Mouse (Mus musculus): ENCODE measurements around the gene Lta. TPM values are rescaled to one million over a fixed set of nuclear protein-coding genes. Genes with fewer than 3 reads are reported as not detected.

Lta gene
- polyA plus RNA-seq, 1 experiment from 2014 or later = not detected

GRCm38 (mm10) chr17:35180093-35180492 lies 25.1 kb downstream of the Lta start:
- Histone ChIP-seq H3K9me3 (ENCODE audit: control insufficient read depth, low read length) (no peaks in the 10 kb centered on the region), H3K27ac (ENCODE audit: low read depth, low read length) (no peak overlapping the region), H3K4me3 (ENCODE audit: low read depth, low read length) (no peak overlapping the region), H3K36me3 (ENCODE audit: control insufficient read depth, insufficient read depth, low read length) (no peaks in the 10 kb centered on the region), H3K27me3 (ENCODE audit: control insufficient read depth, insufficient read depth, low read length) (no peaks in the 10 kb centered on the region), H3K4me1 (ENCODE audit: control insufficient read depth, insufficient read depth, low read length) (no peaks in the 10 kb centered on the region), H3K9ac (ENCODE audit: low read length) (no peak overlapping the region), H3K4me2 (no peak overlapping the region)
- DNase-seq (ENCODE audit: low spot score, missing footprints) (no peak), ATAC-seq (ENCODE audit: low FRiP score) (no peak)
- 91% methylated on average over 5 of the region's 5 CpGs for WGBS

- no peaks in the 10 kb centered on the region for H3K36me3 ChIP-seq (ENCODE audit: control insufficient read depth, insufficient read depth, low read length)
- 17% methylated on average over 5 of the region's 5 CpGs for WGBS
- H3K27me3 ChIP-seq (ENCODE audit: control insufficient read depth, insufficient read depth, low read length) = no peaks in the 10 kb centered on the region
- no peak overlapping the region for H3K9ac ChIP-seq (ENCODE audit: low read length)
- H3K9me3 ChIP-seq (ENCODE audit: control insufficient read depth, low read length) = no peaks in the 10 kb centered on the region
- H3K4me2 ChIP-seq = no peak overlapping the region
- no peak overlapping the region for H3K4me3 ChIP-seq (ENCODE audit: low read depth, low read length)
- no peak overlapping the region for H3K27ac ChIP-seq (ENCODE audit: low read depth, low read length)
- DNase-seq (ENCODE audit: low spot score, missing footprints) (peak; percentile 96), ATAC-seq (ENCODE audit: low FRiP score) (0 out of 2 replicates have a peak, but pooled peaks have one; percentile 44)
- no peaks in the 10 kb centered on the region for H3K4me1 ChIP-seq (ENCODE audit: control insufficient read depth, insufficient read depth, low read length)
These were observed 26.6 kb downstream of the Lta start for GRCm38 (mm10) chr17:35178528-35178927.

GRCm38 (mm10) chr17:35175968-35176367 lies 29.2 kb downstream of the Lta start, which contains the start of gene Aif1:
Aif1 (minus strand) TSS chr17:35176068.
- Histone ChIP-seq H3K36me3 (ENCODE audit: control insufficient read depth, insufficient read depth, low read length) (no peaks in the 10 kb centered on the region), H3K27ac (ENCODE audit: low read depth, low read length) (no peak within 1 kb of the TSS), H3K4me2 (no peak within 1 kb of the TSS), H3K27me3 (ENCODE audit: control insufficient read depth, insufficient read depth, low read length) (no peaks in the 10 kb centered on the region), H3K4me3 (ENCODE audit: low read depth, low read length) (no peak within 1 kb of the TSS), H3K9ac (ENCODE audit: low read length) (no peak within 1 kb of the TSS), H3K4me1 (ENCODE audit: control insufficient read depth, insufficient read depth, low read length) (no peaks in the 10 kb centered on the region), H3K9me3 (ENCODE audit: control insufficient read depth, low read length) (no peaks in the 10 kb centered on the region)
- no peak for DNase-seq (ENCODE audit: low spot score, missing footprints)
- 42% methylated on average over 2 of the region's 2 CpGs for WGBS
- no peak for ATAC-seq (ENCODE audit: low FRiP score)

- H3K27ac ChIP-seq (ENCODE audit: low read depth, low read length) = no peak overlapping the region
- no peaks in the 10 kb centered on the region for H3K9me3 ChIP-seq (ENCODE audit: control insufficient read depth, low read length)
- no peak overlapping the region for H3K4me3 ChIP-seq (ENCODE audit: low read depth, low read length)
- WGBS = 63% methylated on average over 6 of the region's 6 CpGs
- DNase-seq (ENCODE audit: low spot score, missing footprints) (no peak), ATAC-seq (ENCODE audit: low FRiP score) (no peak)
- H3K9ac ChIP-seq (ENCODE audit: low read length) = no peak overlapping the region
- H3K4me2 ChIP-seq = no peak overlapping the region
- no peaks in the 10 kb centered on the region for H3K36me3 ChIP-seq (ENCODE audit: control insufficient read depth, insufficient read depth, low read length)
- H3K27me3 ChIP-seq (ENCODE audit: control insufficient read depth, insufficient read depth, low read length) = no peaks in the 10 kb centered on the region
- no peaks in the 10 kb centered on the region for H3K4me1 ChIP-seq (ENCODE audit: control insufficient read depth, insufficient read depth, low read length)
These were observed 29.8 kb downstream of the Lta start for GRCm38 (mm10) chr17:35175382-35175781.

- no peaks in the 10 kb centered on the region for H3K36me3 ChIP-seq (ENCODE audit: control insufficient read depth, insufficient read depth, low read length)
- WGBS = 82% methylated on average over 8 of the region's 8 CpGs
These were observed 30.8 kb downstream of the Lta start for GRCm38 (mm10) chr17:35174201-35174977.

GRCm38 (mm10) chr17:35173329-35173728 lies 31.8 kb downstream of the Lta start:
- H3K4me2 ChIP-seq = no peak overlapping the region
- no peak overlapping the region for H3K4me3 ChIP-seq (ENCODE audit: low read depth, low read length)
- H3K4me1 ChIP-seq (ENCODE audit: control insufficient read depth, insufficient read depth, low read length) = no peaks in the 10 kb centered on the region
- no peaks in the 10 kb centered on the region for H3K36me3 ChIP-seq (ENCODE audit: control insufficient read depth, insufficient read depth, low read length)
- H3K27me3 ChIP-seq (ENCODE audit: control insufficient read depth, insufficient read depth, low read length) = no peaks in the 10 kb centered on the region
- H3K9ac ChIP-seq (ENCODE audit: low read length) = no peak overlapping the region
- DNase-seq (ENCODE audit: low spot score, missing footprints) (no peak), ATAC-seq (ENCODE audit: low FRiP score) (no peak)
- 61% methylated on average over 3 of the region's 3 CpGs for WGBS
- no peak overlapping the region for H3K27ac ChIP-seq (ENCODE audit: low read depth, low read length)
- H3K9me3 ChIP-seq (ENCODE audit: control insufficient read depth, low read length) = no peaks in the 10 kb centered on the region

More at GRCm38 (mm10) chr17:35174201-35174977, 30.8 kb downstream of the Lta start:
- no peak overlapping the region for H3K4me2 ChIP-seq
- H3K4me1 ChIP-seq (ENCODE audit: control insufficient read depth, insufficient read depth, low read length) = no peaks in the 10 kb centered on the region
- H3K9me3 ChIP-seq (ENCODE audit: control insufficient read depth, low read length) = no peaks in the 10 kb centered on the region
- ATAC-seq (ENCODE audit: low FRiP score) (no peak), DNase-seq (ENCODE audit: low spot score, missing footprints) (no peak)
- H3K27ac ChIP-seq (ENCODE audit: low read depth, low read length) = no peak overlapping the region
- no peak overlapping the region for H3K9ac ChIP-seq (ENCODE audit: low read length)
- H3K4me3 ChIP-seq (ENCODE audit: low read depth, low read length) = no peak overlapping the region
- no peaks in the 10 kb centered on the region for H3K27me3 ChIP-seq (ENCODE audit: control insufficient read depth, insufficient read depth, low read length)

- 0 out of 2 replicates have a peak overlapping the region, but pooled peaks have one; percentile 9 for H3K9ac ChIP-seq (ENCODE audit: low read length)
- H3K4me3 ChIP-seq (ENCODE audit: low read depth, low read length) = no peak overlapping the region
- no peak overlapping the region for H3K27ac ChIP-seq (ENCODE audit: low read depth, low read length)
- H3K9me3 ChIP-seq (ENCODE audit: control insufficient read depth, low read length) = no peaks in the 10 kb centered on the region
- no peaks in the 10 kb centered on the region for H3K27me3 ChIP-seq (ENCODE audit: control insufficient read depth, insufficient read depth, low read length)
- no peak for ATAC-seq (ENCODE audit: low FRiP score)
- no peaks in the 10 kb centered on the region for H3K4me1 ChIP-seq (ENCODE audit: control insufficient read depth, insufficient read depth, low read length)
- no peaks in the 10 kb centered on the region for H3K36me3 ChIP-seq (ENCODE audit: control insufficient read depth, insufficient read depth, low read length)
- no peak for DNase-seq (ENCODE audit: low spot score, missing footprints)
- H3K4me2 ChIP-seq = no peak overlapping the region
- WGBS = 70% methylated on average over 11 of the region's 11 CpGs
These were observed 32.5 kb downstream of the Lta start for GRCm38 (mm10) chr17:35172445-35173234.

GRCm38 (mm10) chr17:35168541-35169207 lies 36.5 kb downstream of the Lta start:
- Histone ChIP-seq H3K36me3 (ENCODE audit: control insufficient read depth, insufficient read depth, low read length) (no peaks in the 10 kb centered on the region), H3K4me2 (no peak overlapping the region), H3K9ac (ENCODE audit: low read length) (no peak overlapping the region), H3K4me1 (ENCODE audit: control insufficient read depth, insufficient read depth, low read length) (peaks cover 6% of the 10 kb centered on the region), H3K9me3 (ENCODE audit: control insufficient read depth, low read length) (no peaks in the 10 kb centered on the region), H3K27me3 (ENCODE audit: control insufficient read depth, insufficient read depth, low read length) (no peaks in the 10 kb centered on the region), H3K27ac (ENCODE audit: low read depth, low read length) (no peak overlapping the region), H3K4me3 (ENCODE audit: low read depth, low read length) (no peak overlapping the region)
- ATAC-seq (ENCODE audit: low FRiP score) = no peak
- WGBS = 23% methylated on average over 4 of the region's 4 CpGs
- peak; percentile 91 for DNase-seq (ENCODE audit: low spot score, missing footprints)

All from midbrain, embryonic 11.5 days (tissue).